Mouse (Mus musculus) adrenal gland, adult 18-20 months (tissue): Measurements from ENCODE around the gene Ptprd. TPM values are rescaled to one million over a fixed set of nuclear protein-coding genes. Genes with fewer than 3 reads are reported as not detected.

Source experiments
- DNase-seq, 2 experiments: peaks; one replicate each; pipeline ENCODE4 v3.0.0; 2021 to 2022; ENCODE audit warnings: low spot score in 2 of 2
- total RNA-seq, 2 experiments: library from RNA; stranded (reverse); gene quantifications; 1 replicate in 1 of 2; 2 replicates in 1 of 2; pipeline ENCODE4 v1.2.3; 2021

Gene Ptprd
- total RNA-seq, 2 experiments from 2014 or later, result 65.4 to 86.4 TPM

GRCm38 (mm10) chr4:77586624-77587023 lies 625.1 kb downstream of the Ptprd start:
- no peak for DNase-seq

- no peak for DNase-seq
Observed at GRCm38 (mm10) chr4:77586222-77586621, 625.5 kb downstream of the Ptprd start.

- peak in 1 of 2 experiments; percentile 19 for DNase-seq
Observed at GRCm38 (mm10) chr4:77558404-77559202, 653.2 kb downstream of the Ptprd start.

- DNase-seq, result no peak
Observed at GRCm38 (mm10) chr4:77555841-77556240, 655.9 kb downstream of the Ptprd start.

GRCm38 (mm10) chr4:77537843-77538242 lies 673.9 kb downstream of the Ptprd start:
- DNase-seq, result no peak

GRCm38 (mm10) chr4:77537336-77537735 lies 674.4 kb downstream of the Ptprd start:
- DNase-seq, result no peak

- DNase-seq, result no peak
Observed at GRCm38 (mm10) chr4:77535601-77536000, 676.2 kb downstream of the Ptprd start.

GRCm38 (mm10) chr4:77534553-77534952 lies 677.2 kb downstream of the Ptprd start:
- DNase-seq, result no peak

- DNase-seq, result no peak
Observed at GRCm38 (mm10) chr4:77519166-77519565, 692.6 kb downstream of the Ptprd start.

- no peak for DNase-seq
Observed at GRCm38 (mm10) chr4:77513914-77514628, 697.7 kb downstream of the Ptprd start.

GRCm38 (mm10) chr4:77513041-77513440 lies 698.7 kb downstream of the Ptprd start:
- no peak for DNase-seq

- DNase-seq, result no peak
Observed at GRCm38 (mm10) chr4:77454049-77454448, 757.7 kb downstream of the Ptprd start.

- DNase-seq, result no peak
Observed at GRCm38 (mm10) chr4:77399146-77399545, 812.6 kb downstream of the Ptprd start.

- no peak for DNase-seq
Observed at GRCm38 (mm10) chr4:77361728-77362127, 850.0 kb downstream of the Ptprd start.

GRCm38 (mm10) chr4:77327198-77327597 lies 884.6 kb downstream of the Ptprd start:
- DNase-seq, result no peak

GRCm38 (mm10) chr4:77317060-77317680 lies 894.6 kb downstream of the Ptprd start:
- DNase-seq, result no peak

GRCm38 (mm10) chr4:77316644-77317043 lies 895.1 kb downstream of the Ptprd start:
- DNase-seq, result no peak

GRCm38 (mm10) chr4:77310127-77310788 lies 901.5 kb downstream of the Ptprd start:
- DNase-seq, result no peak

- no peak for DNase-seq
Observed at GRCm38 (mm10) chr4:77283423-77283822, 928.3 kb downstream of the Ptprd start.

- DNase-seq, result no peak
Observed at GRCm38 (mm10) chr4:77277913-77278312, 933.8 kb downstream of the Ptprd start.

GRCm38 (mm10) chr4:77259972-77260290 lies 951.8 kb downstream of the Ptprd start:
- DNase-seq, result no peak
